Mouse (Mus musculus) G1E (cell line): ENCODE measurements around the gene Zfp408.

Source experiments
- CTCF ChIP-seq: IDR thresholded peaks from 2 replicates; pipeline ENCODE4 v1.5.1; 2012; ENCODE audit warnings: low read depth, low read length, inconsistent platforms, mixed read lengths
- GATA1 ChIP-seq: IDR thresholded peaks from 2 replicates; pipeline ENCODE4 v1.6.1; 2012; ENCODE audit warnings: borderline replicate concordance, low read length, inconsistent platforms, mixed read lengths
- TAL1 ChIP-seq: conservative IDR thresholded peaks from 2 replicates; pipeline ENCODE4 v1.6.1; 2012; ENCODE audit warnings: low read depth, low read length, inconsistent platforms, mixed read lengths

DNA sequence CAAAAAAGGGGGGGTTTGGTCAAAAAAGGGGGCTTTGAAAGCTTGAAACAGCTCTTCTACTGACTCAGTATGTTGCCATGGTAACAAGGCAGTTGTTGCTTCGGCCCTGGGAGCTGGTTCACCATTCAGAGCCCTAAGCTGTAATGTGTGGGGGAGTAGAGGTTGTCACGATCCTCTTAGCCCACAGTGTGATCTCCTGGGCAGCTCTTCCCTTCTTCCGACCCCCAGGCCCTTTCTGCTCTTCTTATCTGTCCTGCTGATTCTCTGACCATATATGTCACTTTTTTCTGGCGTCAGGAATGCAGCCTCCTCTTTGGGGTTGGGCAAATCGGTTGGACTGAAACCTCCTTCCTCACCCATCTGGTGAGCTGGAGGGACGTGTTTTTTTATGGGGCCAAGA, 3.3 kb upstream of the Zfp408 start:
- TF ChIP-seq CTCF (no peak), GATA1 (no peak), TAL1 (no peak)
